Mouse (Mus musculus) stomach, embryonic 16.5 days (tissue): ENCODE results near the gene Pik3r5. TPM values are rescaled to one million over a fixed set of nuclear protein-coding genes. Genes with fewer than 3 reads are reported as not detected.
A peak's percentile ranks its signal among the peaks of the same experiment; 100 is the strongest.

Source experiments
- ATAC-seq: fragments of 200-750 bp; cut with Nextera tagmentation; 2 replicates; pipeline ENCODE4 v1.8.0; 2017; ENCODE audit warnings: moderate number of reproducible peaks, moderate TSS enrichment; ENCODE audit not compliant: insufficient read depth, low FRiP score
- H3K27ac ChIP-seq: fragments of 300-500 bp; sonication (generic); 2 replicates; pipeline ENCODE4 v1.5.1; 2014; ENCODE audit warnings: low read length
- H3K27me3 ChIP-seq: fragments of 300-500 bp; sonication (generic); 2 replicates; pipeline ENCODE4 v1.6.1; 2014; ENCODE audit warnings: low read length, control low read depth, mixed read lengths; ENCODE audit not compliant: control insufficient read depth, insufficient read depth
- H3K36me3 ChIP-seq: fragments of 300-500 bp; sonication (generic); 2 replicates; pipeline ENCODE4 v1.6.1; 2014; ENCODE audit warnings: low read length; ENCODE audit not compliant: control insufficient read depth, insufficient read depth
- H3K4me1 ChIP-seq: fragments of 300-500 bp; sonication (generic); 2 replicates; pipeline ENCODE4 v1.6.1; 2014; ENCODE audit warnings: low read length, control low read depth, mixed read lengths; ENCODE audit not compliant: control insufficient read depth, insufficient read depth
- H3K4me2 ChIP-seq: fragments of 300-500 bp; sonication (generic); 2 replicates; pipeline ENCODE4 v1.6.1; 2014; ENCODE audit warnings: low read depth, low read length, mixed read lengths
- H3K4me3 ChIP-seq: fragments of 300-500 bp; sonication (generic); replicated peaks from 2 replicates; pipeline ENCODE4 v1.5.1; 2014; ENCODE audit warnings: mild to moderate bottlenecking, low read length
- H3K9ac ChIP-seq: fragments of 300-500 bp; sonication (generic); 2 replicates; pipeline ENCODE4 v1.6.1; 2014; ENCODE audit warnings: low read length
- H3K9me3 ChIP-seq: fragments of 300-500 bp; sonication (generic); replicated peaks from 2 replicates; pipeline ENCODE4 v1.6.1; 2016; ENCODE audit warnings: low read length, control low read depth; ENCODE audit not compliant: control insufficient read depth
- WGBS: fragments of 180-500 bp; shearing (Covaris S2); extraction: QIAGEN DNeasy Blood & Tissue Kit; methylation state at CpG from one replicate; pipeline ENCODE4 v1.1.7; 2014; 5-methylcytosine and 5-hydroxymethylcytosine counted together
- polyA plus RNA-seq: library from polyadenylated mRNA; unstranded; fragments of >200 nt; fragmentation: Nextera tagmentation; extraction: Ambion mirVana; gene quantifications from 2 replicates; pipeline ENCODE4 v1.2.1, GENCODE M21; 2015

Pik3r5 gene
- polyA plus RNA-seq, 1 experiment from 2014 or later, result 0.79 TPM

DNA sequence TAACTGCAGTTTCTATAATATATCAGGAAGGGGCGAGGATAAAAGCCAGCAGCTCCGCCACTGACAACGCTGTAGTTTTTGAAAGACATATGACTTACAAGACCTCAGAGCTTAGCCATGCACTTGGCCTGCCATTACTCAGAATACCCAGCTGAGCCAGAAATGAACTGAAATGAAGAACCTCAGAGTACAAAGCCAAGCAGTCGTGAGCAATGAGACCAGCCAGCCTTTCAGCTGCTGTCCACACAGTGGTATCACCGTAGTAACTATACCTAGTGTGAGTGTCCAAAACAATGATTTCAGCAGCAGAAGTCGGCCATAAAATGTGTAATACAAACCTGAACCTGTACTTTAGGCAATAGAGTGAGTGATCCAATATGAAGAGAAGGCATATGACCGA lies 35.5 kb downstream of the Pik3r5 start:
- ATAC-seq, result no peak
- no peaks in the 10 kb centered on the region for H3K27me3 ChIP-seq
- no peak overlapping the region for H3K4me2 ChIP-seq
- H3K27ac ChIP-seq, result no peak overlapping the region
- no peak overlapping the region for H3K4me3 ChIP-seq
- WGBS, result 77% methylated on average over 7 of the region's 7 CpGs
- H3K9me3 ChIP-seq, result no peaks in the 10 kb centered on the region
- no peaks in the 10 kb centered on the region for H3K36me3 ChIP-seq
- no peaks in the 10 kb centered on the region for H3K4me1 ChIP-seq
- H3K9ac ChIP-seq, result no peak overlapping the region

DNA sequence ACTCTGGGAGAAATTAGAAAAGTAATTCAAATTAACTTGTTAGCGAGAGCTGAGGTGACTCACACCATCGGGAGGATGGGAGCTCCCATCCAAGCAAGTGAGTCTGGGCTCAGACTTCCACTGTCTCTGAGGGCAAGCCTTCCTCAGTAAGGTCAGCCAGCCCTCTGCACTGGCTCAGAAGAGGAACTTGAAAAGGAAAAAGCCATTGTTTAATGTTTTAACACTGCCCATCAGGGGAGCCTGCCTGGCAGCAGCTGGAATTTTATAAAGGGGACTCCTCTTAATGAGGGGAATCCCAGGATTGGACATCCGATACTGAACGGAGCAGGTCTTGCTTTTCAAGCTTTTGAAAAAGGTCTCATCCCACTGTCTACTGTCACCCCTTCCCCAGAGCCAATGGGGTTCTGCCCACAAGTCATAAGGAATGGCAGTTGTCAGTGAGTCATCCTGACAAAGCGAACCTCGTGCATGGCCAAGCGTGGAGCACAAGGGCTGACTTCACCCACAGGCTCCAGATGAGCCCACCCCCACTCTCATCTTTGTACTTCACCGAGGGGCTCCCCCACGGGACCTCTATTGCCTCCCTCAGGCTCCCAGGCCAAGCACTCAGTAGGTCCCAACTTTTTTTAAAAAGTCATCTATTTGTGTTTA lies 36.2 kb downstream of the Pik3r5 start:
- Histone ChIP-seq H3K4me3 (no peak overlapping the region), H3K27me3 (no peaks in the 10 kb centered on the region), H3K9me3 (no peaks in the 10 kb centered on the region), H3K4me1 (no peaks in the 10 kb centered on the region), H3K36me3 (no peaks in the 10 kb centered on the region), H3K4me2 (no peak overlapping the region), H3K27ac (no peak overlapping the region), H3K9ac (no peak overlapping the region)
- 77% methylated on average over 9 of the region's 9 CpGs for WGBS
- no peak for ATAC-seq

DNA sequence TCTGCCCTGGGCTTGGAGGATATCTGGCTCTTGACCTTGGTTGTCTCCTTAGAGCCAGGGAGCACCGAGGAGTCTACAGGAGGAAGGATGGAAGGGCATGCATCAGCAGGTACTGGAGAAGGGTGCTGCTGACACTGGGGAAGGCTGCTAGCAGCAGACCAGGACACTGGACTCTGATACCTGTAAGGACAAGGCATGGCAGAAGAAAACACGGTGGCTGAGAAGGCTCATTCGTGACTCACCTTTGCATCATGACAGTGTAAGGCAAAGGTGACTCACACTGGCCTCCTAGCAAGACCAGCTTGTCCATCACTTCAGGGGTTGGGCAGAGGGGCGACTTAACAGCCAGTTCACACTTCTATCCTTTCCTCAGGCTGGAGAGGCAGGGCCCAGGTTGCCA lies 37.0 kb downstream of the Pik3r5 start:
- Histone ChIP-seq H3K9me3 (no peaks in the 10 kb centered on the region), H3K4me2 (no peak overlapping the region), H3K4me1 (no peaks in the 10 kb centered on the region), H3K36me3 (no peaks in the 10 kb centered on the region), H3K27ac (no peak overlapping the region), H3K4me3 (no peak overlapping the region), H3K27me3 (no peaks in the 10 kb centered on the region), H3K9ac (no peak overlapping the region)
- no peak for ATAC-seq
- 69% methylated on average over 4 of the region's 4 CpGs for WGBS

DNA sequence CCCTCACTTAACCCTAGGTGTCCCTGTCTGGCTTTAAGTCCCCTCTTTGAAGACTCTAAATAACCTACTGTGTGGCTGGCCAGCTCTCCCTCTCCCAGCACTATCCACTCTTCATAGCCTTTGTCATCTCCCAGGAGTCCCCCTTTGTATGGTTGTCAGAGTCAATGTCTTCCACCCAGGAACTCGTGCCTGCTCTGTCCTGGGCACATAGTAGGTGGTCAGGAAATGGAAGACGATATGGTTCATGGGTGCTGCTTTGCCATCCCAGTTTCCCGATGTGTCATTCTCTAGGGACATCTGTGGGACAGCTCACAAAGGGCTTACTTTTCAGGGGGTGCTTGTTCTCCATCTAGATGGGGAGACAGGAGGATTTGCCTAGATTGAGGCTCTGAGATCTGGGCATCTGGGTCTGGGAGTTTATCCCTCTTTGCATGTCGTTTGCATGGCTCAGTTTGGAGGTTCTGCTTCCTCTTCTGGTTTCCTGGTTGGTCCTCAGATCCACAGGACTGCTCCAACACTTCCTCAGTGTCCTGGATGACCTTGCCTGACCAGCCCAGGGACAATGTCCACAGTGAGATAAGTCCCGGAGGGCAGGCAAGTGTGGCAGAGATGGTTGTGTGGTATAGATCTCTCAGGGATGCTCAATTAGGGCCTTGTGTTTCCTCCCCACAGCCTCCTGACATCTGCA lies 40.4 kb downstream of the Pik3r5 start:
- H3K4me3 ChIP-seq, result no peak overlapping the region
- H3K27ac ChIP-seq, result no peak overlapping the region
- H3K9me3 ChIP-seq, result no peaks in the 10 kb centered on the region
- WGBS, result 79% methylated on average over 5 of the region's 5 CpGs
- H3K4me1 ChIP-seq, result 0 out of 2 replicates have a peak, but pooled peaks cover 3% of the 10 kb centered on the region
- H3K36me3 ChIP-seq, result no peaks in the 10 kb centered on the region
- ATAC-seq, result no peak
- H3K4me2 ChIP-seq, result no peak overlapping the region
- H3K9ac ChIP-seq, result no peak overlapping the region
- no peaks in the 10 kb centered on the region for H3K27me3 ChIP-seq

DNA sequence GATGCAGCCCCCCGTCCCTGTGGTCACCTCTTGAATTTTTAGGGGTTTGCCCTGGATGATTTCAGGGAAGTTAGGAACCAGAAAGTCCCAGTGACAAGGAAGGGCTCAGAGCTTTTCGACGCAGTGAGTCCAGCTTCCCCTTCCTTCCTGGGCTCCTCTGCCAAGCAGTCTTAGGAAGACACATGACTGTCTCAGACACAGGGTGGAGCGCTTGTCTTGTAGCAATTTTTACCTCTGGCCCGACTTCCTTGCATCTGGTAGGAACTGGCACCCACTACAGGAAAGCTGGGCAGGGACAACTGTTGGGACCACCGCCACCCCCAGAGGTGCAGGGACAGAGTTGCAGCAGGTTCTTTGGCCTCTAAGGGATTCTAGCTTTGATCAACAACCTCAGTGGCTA lies 42.7 kb downstream of the Pik3r5 start:
- 71% methylated on average over 6 of the region's 6 CpGs for WGBS
- H3K4me2 ChIP-seq, result no peak overlapping the region
- H3K27ac ChIP-seq, result no peak overlapping the region
- no peaks in the 10 kb centered on the region for H3K36me3 ChIP-seq
- no peak for ATAC-seq
- H3K9ac ChIP-seq, result no peak overlapping the region
- no peaks in the 10 kb centered on the region for H3K9me3 ChIP-seq
- no peak overlapping the region for H3K4me3 ChIP-seq
- H3K4me1 ChIP-seq, result peaks cover 8% of the 10 kb centered on the region; the same call in 1 of the 2 replicates
- no peaks in the 10 kb centered on the region for H3K27me3 ChIP-seq

DNA sequence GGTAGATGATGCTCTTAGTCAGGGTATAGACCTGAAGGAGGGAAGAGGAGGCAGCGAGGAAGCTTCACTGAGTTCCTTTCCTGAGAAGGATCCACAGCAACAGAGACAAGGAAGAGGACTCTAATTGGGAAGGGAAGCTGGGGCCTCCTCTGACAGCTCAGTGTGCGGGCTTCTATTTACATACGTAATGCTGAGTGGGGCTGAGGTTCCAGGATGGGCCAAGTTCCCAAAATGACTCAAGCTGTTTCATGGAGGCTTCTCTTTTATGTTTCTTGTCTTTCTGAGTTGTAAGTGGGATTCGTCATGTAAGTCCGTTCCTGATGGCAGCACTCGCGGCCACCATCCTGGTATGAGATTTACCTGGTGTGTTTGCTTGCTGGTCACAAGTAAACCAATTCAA lies 43.8 kb downstream of the Pik3r5 start:
- WGBS, result 68% methylated on average over 7 of the region's 7 CpGs
- no peak overlapping the region for H3K4me3 ChIP-seq
- no peak overlapping the region for H3K4me2 ChIP-seq
- no peaks in the 10 kb centered on the region for H3K27me3 ChIP-seq
- ATAC-seq, result no peak
- H3K36me3 ChIP-seq, result no peaks in the 10 kb centered on the region
- H3K9ac ChIP-seq, result no peak overlapping the region
- no peaks in the 10 kb centered on the region for H3K9me3 ChIP-seq
- H3K27ac ChIP-seq, result no peak overlapping the region
- peaks cover 8% of the 10 kb centered on the region; the same call in 1 of the 2 replicates for H3K4me1 ChIP-seq

DNA sequence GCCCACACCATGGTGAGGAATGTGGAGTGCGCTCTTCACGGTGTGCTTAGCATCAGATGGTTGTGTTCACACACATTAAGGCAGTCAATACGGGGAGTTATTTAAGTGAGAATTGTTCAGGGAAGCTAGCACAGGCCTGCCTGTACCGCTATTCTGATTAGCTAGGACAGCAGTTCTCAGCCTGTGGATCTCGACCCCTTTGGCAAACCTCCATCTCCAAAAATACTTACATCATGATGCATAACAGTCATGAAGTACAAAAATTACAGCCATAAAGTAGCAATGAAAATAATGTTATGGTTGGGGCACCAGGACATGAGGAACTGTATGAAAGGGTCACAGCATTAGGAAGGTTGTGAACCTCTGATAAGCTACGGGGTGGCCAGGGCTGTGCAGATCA lies 45.7 kb downstream of the Pik3r5 start:
- no peak overlapping the region for H3K9ac ChIP-seq
- 69% methylated on average over 6 of the region's 6 CpGs for whole genome bisulfite sequencing
- no peaks in the 10 kb centered on the region for H3K9me3 ChIP-seq
- no peak overlapping the region for H3K27ac ChIP-seq
- H3K4me2 ChIP-seq, result no peak overlapping the region
- no peak for ATAC-seq
- H3K4me1 ChIP-seq, result peaks cover 8% of the 10 kb centered on the region; the same call in 1 of the 2 replicates
- no peaks in the 10 kb centered on the region for H3K27me3 ChIP-seq
- H3K36me3 ChIP-seq, result no peaks in the 10 kb centered on the region
- H3K4me3 ChIP-seq, result no peak overlapping the region

DNA sequence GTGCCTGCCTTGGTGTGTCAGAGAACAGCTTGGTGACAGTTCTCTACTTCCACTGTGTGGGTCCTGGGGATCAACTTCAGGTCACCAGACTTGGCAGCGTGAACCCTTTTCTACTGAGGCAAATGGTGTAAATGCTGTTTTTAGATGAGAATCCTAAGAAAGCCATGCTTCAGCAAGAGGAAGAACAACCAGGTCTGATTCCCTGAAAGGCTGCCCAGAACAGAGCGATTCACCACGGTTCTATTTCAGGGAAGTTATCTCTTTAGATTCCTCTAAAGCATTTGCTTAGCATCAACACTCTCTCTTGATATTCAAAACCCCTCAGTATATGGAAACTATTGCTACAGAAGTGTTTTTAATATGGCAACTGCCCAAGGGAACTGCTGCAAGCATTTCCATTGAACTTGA lies 46.7 kb downstream of the Pik3r5 start:
- Histone ChIP-seq H3K4me2 (no peak overlapping the region), H3K27me3 (no peaks in the 10 kb centered on the region), H3K9ac (no peak overlapping the region), H3K4me1 (peaks cover 8% of the 10 kb centered on the region; the same call in 1 of the 2 replicates), H3K9me3 (no peaks in the 10 kb centered on the region), H3K4me3 (no peak overlapping the region), H3K27ac (peak overlapping the region; percentile 21; the same call in 1 of the 2 replicates), H3K36me3 (no peaks in the 10 kb centered on the region)
- 48% methylated on average over 3 of the region's 3 CpGs for WGBS
- ATAC-seq, result no peak

DNA sequence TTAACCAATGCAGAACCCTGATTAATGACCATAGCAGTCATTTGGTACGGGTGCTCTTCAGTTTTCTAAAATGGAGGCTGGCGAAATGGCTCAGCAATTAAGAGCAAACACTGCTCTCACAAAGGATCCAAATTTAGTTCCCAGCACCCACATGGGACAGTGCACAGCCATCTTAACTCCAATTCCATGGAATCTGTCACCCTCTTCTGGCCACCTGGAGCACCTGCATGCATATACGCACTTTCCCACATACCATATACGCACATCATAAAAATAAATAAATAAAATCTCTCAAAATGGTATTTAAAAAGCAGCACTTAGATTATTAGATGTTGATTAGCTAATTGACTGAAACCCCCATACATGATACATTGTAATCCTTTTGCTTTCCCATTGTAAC lies 48.7 kb downstream of the Pik3r5 start:
- Histone ChIP-seq H3K27ac (no peak overlapping the region), H3K9me3 (no peaks in the 10 kb centered on the region), H3K27me3 (no peaks in the 10 kb centered on the region), H3K4me3 (no peak overlapping the region), H3K4me1 (peaks cover 8% of the 10 kb centered on the region; the same call in 1 of the 2 replicates), H3K36me3 (no peaks in the 10 kb centered on the region), H3K9ac (no peak overlapping the region), H3K4me2 (no peak overlapping the region)
- 92% methylated on average over 4 of the region's 4 CpGs for WGBS
- ATAC-seq, result no peak
